Mouse (Mus musculus) neural tube, embryonic 14.5 days (tissue): ENCODE data around the gene Krt7. TPM values are rescaled to one million over a fixed set of nuclear protein-coding genes. Genes with fewer than 3 reads are reported as not detected.

Source experiments
- ATAC-seq: fragments of 200-750 bp; cut with Nextera tagmentation; 2 replicates; pipeline ENCODE4 v1.8.0; 2017; ENCODE audit warnings: low read depth, mild to moderate bottlenecking, moderate TSS enrichment, moderate library complexity
- H3K27ac ChIP-seq: fragments of 300-500 bp; sonication (generic); 2 replicates; pipeline ENCODE4 v1.5.1; 2014; ENCODE audit warnings: low read depth, mild to moderate bottlenecking, control low read depth, low read length, moderate library complexity, mixed read lengths
- H3K27me3 ChIP-seq: fragments of 300-500 bp; sonication (generic); 2 replicates; pipeline ENCODE4 v1.6.1; 2014; ENCODE audit warnings: low read length; ENCODE audit not compliant: control insufficient read depth, insufficient read depth
- H3K36me3 ChIP-seq: fragments of 300-500 bp; sonication (generic); 2 replicates; pipeline ENCODE4 v1.6.1; 2014; ENCODE audit warnings: low read length, mixed read lengths; ENCODE audit not compliant: control insufficient read depth, insufficient read depth
- H3K4me1 ChIP-seq: fragments of 300-500 bp; sonication (generic); 2 replicates; pipeline ENCODE4 v1.6.1; 2014; ENCODE audit warnings: low read length; ENCODE audit not compliant: control insufficient read depth, insufficient read depth
- H3K4me2 ChIP-seq: fragments of 300-500 bp; sonication (generic); 2 replicates; pipeline ENCODE4 v1.6.1; 2014; ENCODE audit warnings: mild to moderate bottlenecking, low read depth, low read length, control low read depth
- H3K4me3 ChIP-seq: fragments of 300-500 bp; sonication (generic); 2 replicates; pipeline ENCODE4 v1.5.1; 2014; ENCODE audit warnings: low read depth, low read length, control low read depth, mixed read lengths
- H3K9ac ChIP-seq: fragments of 300-500 bp; sonication (generic); replicated peaks from 2 replicates; pipeline ENCODE4 v1.6.1; 2014; ENCODE audit warnings: low read depth, mild to moderate bottlenecking, control low read depth, low read length, mixed read lengths
- H3K9me3 ChIP-seq: fragments of 300-500 bp; sonication (generic); 2 replicates; pipeline ENCODE4 v1.6.1; 2016; ENCODE audit warnings: low read length; ENCODE audit not compliant: control insufficient read depth
- WGBS: fragments of 180-500 bp; shearing (Covaris S2); extraction: QIAGEN DNeasy Blood & Tissue Kit; methylation state at CpG from one replicate; pipeline ENCODE4 v1.1.7; 2014; 5-methylcytosine and 5-hydroxymethylcytosine counted together
- polyA plus RNA-seq: library from polyadenylated mRNA; unstranded; fragments of >200 nt; fragmentation: Nextera tagmentation; extraction: Ambion mirVana; gene quantifications from 2 replicates; pipeline ENCODE4 v1.2.1, GENCODE M21; 2014

The Krt7 gene
- 0.10 and 0.33 TPM in 2 replicates for polyA plus RNA-seq

DNA sequence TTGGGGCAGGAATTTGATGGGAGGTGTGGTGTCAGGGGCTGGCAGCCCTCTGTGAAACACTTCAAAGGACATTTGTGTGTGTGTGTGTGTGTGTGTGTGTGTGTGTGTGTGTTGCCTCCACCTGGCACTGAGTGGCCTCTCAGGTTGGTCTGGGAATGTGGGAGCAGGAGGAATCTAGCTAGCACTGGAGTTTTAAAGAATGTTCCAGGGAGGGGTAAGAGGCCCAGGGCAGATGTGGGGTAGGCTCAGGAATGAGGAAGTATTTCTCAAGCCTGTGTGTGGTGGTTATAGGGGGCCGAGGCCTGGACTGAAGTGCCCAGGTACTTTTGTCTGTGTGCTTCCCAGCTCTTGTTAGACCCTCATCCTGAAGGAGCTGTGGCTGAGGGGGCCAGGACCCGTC, at the start of gene Krt7:
Krt7 (plus strand) TSS at position 269 of the 400 bp plus-strand sequence.
- H3K9me3 ChIP-seq, result no peaks in the 10 kb centered on the region
- H3K27me3 ChIP-seq, result peaks cover 9% of the 10 kb centered on the region
- ATAC-seq, result no peak
- no peaks in the 10 kb centered on the region for H3K4me1 ChIP-seq
- H3K36me3 ChIP-seq, result no peaks in the 10 kb centered on the region
- 50% methylated on average over 2 of the region's 2 CpGs for WGBS
- H3K4me3 ChIP-seq, result no peak within 1 kb of the TSS
- H3K9ac ChIP-seq, result no peak within 1 kb of the TSS
- H3K4me2 ChIP-seq, result no peak within 1 kb of the TSS
- H3K27ac ChIP-seq, result no peak within 1 kb of the TSS

DNA sequence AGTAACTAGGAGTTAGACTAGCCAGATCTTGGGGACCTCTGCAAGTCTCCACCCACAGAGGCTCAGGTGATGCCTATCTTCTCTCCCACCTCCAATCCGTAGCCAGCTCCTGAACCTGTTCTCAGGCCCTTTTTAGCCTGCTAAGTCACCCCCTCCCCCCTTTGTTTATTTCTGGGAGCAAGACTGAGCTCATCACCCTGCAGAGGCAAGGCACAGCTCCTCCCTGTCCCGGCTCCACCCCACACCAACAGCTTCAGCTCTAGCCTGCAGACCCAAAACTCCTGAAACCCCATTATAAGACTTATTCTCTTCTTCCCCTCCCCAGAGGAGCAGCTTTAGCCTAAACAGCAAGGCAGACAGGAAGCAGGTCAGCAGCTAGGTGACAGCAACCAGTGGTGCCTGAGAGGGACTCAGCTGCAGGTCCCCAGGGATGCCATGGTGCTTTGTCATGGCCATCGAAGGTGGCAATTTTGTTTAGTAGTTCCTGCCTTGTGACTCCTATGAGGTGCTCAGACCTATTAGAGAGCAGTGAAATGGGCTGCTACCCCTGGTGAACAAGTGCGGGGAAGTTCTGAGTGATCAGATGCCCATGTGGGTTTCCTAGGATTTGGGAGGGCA, 48.3 kb upstream of the Krt7 start:
- Histone ChIP-seq H3K9me3 (no peaks in the 10 kb centered on the region), H3K4me2 (no peak overlapping the region), H3K4me3 (no peak overlapping the region), H3K27ac (no peak overlapping the region), H3K9ac (no peak overlapping the region), H3K36me3 (no peaks in the 10 kb centered on the region), H3K27me3 (no peaks in the 10 kb centered on the region), H3K4me1 (no peaks in the 10 kb centered on the region)
- WGBS, result 65% methylated on average over 4 of the region's 4 CpGs
- no peak for ATAC-seq

DNA sequence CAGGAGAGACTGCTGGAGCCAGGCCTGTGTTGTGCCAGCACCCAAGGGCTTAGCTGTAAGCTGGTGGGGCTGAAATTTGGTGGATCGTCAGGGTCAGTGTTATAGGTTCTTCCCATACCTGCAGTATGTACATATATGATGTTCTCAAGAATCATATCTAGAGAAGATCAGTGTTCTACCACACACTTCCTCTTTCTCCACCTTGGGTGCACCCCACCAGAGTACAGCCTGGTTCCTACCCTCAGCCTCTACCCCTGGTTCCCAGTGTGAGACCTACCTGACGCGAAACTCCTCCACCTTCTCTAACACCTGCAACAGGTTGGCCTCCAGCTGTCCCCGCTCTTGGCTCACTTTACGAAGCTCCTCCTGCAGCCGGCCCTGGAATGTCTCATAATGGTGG, 46.9 kb upstream of the Krt7 start:
- H3K27me3 ChIP-seq, result no peaks in the 10 kb centered on the region
- H3K36me3 ChIP-seq, result no peaks in the 10 kb centered on the region
- no peak overlapping the region for H3K4me2 ChIP-seq
- no peaks in the 10 kb centered on the region for H3K4me1 ChIP-seq
- no peak overlapping the region for H3K27ac ChIP-seq
- no peaks in the 10 kb centered on the region for H3K9me3 ChIP-seq
- no peak overlapping the region for H3K9ac ChIP-seq
- 92% methylated on average over 6 of the region's 6 CpGs for WGBS
- no peak for ATAC-seq
- H3K4me3 ChIP-seq, result no peak overlapping the region

DNA sequence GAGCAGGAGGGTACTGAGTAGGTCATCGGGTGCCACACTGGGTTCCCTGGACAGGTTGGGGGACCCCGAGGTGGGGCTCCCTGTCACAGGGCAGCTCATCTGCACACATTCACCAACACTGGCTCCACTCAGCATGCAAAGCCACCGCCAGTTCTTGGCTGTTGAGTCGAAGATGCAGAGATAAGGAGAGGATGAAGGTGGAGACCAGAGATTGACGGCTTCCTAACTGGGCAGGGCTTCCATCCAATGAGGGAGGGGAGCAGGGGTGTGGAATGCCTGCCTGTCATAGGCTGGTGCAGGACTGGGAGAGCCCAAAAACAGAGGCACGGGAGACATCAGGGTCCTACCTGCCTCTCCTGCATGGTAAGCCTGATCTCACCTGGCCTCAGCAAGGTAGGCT, 46.4 kb upstream of the Krt7 start:
- no peak overlapping the region for H3K27ac ChIP-seq
- H3K4me1 ChIP-seq, result no peaks in the 10 kb centered on the region
- no peaks in the 10 kb centered on the region for H3K27me3 ChIP-seq
- no peak overlapping the region for H3K9ac ChIP-seq
- no peak overlapping the region for H3K4me3 ChIP-seq
- 79% methylated on average over 6 of the region's 6 CpGs for WGBS
- no peaks in the 10 kb centered on the region for H3K9me3 ChIP-seq
- no peaks in the 10 kb centered on the region for H3K36me3 ChIP-seq
- no peak for ATAC-seq
- no peak overlapping the region for H3K4me2 ChIP-seq

GRCm38 (mm10) chr15:101364891-101365671, 45.8 kb upstream of the Krt7 start:
- H3K9me3 ChIP-seq, result no peaks in the 10 kb centered on the region
- no peaks in the 10 kb centered on the region for H3K27me3 ChIP-seq
- 74% methylated on average over 7 of the region's 7 CpGs for WGBS
- H3K9ac ChIP-seq, result no peak overlapping the region
- H3K4me3 ChIP-seq, result no peak overlapping the region
- no peaks in the 10 kb centered on the region for H3K36me3 ChIP-seq
- H3K4me2 ChIP-seq, result no peak overlapping the region
- H3K4me1 ChIP-seq, result no peaks in the 10 kb centered on the region
- no peak overlapping the region for H3K27ac ChIP-seq
- no peak for ATAC-seq

DNA sequence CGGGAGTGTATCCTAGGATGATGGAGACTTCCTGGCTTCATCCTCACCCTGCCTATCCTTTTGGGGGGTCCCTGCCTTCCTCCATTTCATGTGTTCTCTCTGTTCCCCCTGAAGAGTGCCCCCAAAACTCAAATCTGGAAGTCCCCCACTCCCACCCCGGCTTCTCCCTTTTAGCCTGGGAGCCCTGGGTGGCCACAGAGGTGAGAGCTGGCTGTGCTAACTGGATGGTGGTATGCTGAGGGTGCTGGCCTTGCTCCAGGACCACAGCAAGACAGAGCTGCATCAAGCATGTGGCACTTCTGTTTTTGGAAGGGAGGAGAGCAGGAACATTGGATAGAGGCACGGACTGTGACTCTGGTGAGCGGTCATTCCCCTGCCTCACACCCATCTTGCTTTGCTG, 45.1 kb upstream of the Krt7 start:
- WGBS, result 77% methylated on average over 4 of the region's 4 CpGs

DNA sequence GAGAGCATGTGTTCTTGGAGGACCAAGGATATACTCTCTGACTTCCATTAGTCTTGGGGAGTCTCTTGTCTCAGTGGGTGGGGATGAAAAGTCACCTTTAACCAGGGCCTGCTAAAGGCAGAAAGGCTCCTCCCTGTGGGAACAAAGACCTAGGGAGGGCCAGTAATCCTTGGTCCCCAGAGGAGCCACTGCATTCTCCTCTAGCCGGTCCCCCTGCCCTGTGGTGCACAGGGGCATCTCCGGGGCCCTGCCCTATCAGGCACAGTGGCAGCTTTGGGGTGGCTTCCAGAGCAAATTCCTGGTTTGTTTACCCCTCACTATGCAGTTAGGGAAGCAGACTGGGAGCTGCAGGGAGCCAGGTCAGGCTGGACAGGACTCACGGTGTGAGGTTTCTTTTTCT, 44.4 kb upstream of the Krt7 start:
- Histone ChIP-seq H3K27ac (no peak overlapping the region), H3K27me3 (no peaks in the 10 kb centered on the region), H3K9me3 (no peaks in the 10 kb centered on the region), H3K4me1 (no peaks in the 10 kb centered on the region), H3K9ac (no peak overlapping the region), H3K4me2 (no peak overlapping the region), H3K4me3 (no peak overlapping the region), H3K36me3 (no peaks in the 10 kb centered on the region)
- WGBS, result 54% methylated on average over 3 of the region's 3 CpGs
- no peak for ATAC-seq

More for the DNA sequence above, 45.1 kb upstream of the Krt7 start:
- H3K36me3 ChIP-seq, result no peaks in the 10 kb centered on the region
- H3K4me3 ChIP-seq, result no peak overlapping the region
- no peak overlapping the region for H3K27ac ChIP-seq
- H3K9me3 ChIP-seq, result no peaks in the 10 kb centered on the region
- H3K4me2 ChIP-seq, result no peak overlapping the region
- ATAC-seq, result no peak
- no peaks in the 10 kb centered on the region for H3K4me1 ChIP-seq
- no peak overlapping the region for H3K9ac ChIP-seq
- H3K27me3 ChIP-seq, result no peaks in the 10 kb centered on the region

DNA sequence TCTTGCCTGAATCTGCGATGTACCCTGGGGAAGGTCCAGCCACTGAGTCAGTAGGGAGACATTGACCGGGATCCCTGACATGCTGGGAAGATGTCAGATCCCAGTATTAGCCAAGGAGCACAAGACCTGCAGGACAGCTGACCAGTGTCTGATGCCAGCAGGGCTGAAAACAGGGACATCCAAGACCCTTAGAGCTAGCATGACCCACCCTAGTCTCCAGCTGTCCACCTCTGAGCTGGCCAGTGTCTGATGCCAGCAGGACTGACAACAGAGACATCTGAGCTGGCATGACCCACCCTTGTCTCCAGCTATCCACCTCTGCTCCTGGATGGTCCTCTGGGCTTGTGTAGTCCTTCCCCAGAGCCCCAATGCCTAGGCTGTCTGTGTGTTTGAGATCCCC, 43.9 kb upstream of the Krt7 start:
- WGBS, result 64% methylated on average over 2 of the region's 2 CpGs
- ATAC-seq, result no peak

DNA sequence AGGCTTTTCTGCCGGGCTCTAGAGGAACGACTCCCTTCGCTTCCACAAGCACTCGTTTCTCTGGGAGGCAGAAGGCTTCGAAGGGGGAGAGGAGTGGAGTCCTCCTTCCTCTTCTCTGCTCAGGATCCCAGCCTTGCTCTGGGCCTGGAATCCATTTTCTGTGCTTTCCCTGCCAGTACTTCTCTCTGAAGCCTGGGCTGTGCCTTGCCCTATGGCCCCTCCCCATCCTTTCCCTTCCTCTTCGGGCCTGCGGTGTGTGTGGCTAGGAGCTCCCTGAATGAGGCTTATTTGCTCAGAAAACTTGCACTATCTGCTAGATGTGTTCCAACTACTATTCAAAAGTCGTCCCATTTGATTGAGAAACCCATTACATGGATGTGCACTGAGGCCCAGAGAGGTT, 43.3 kb upstream of the Krt7 start:
- H3K36me3 ChIP-seq, result no peaks in the 10 kb centered on the region
- H3K27me3 ChIP-seq, result no peaks in the 10 kb centered on the region
- H3K27ac ChIP-seq, result no peak overlapping the region
- ATAC-seq, result no peak
- 79% methylated on average over 8 of the region's 8 CpGs for whole genome bisulfite sequencing
- no peak overlapping the region for H3K4me2 ChIP-seq
- H3K9ac ChIP-seq, result no peak overlapping the region
- no peaks in the 10 kb centered on the region for H3K9me3 ChIP-seq
- H3K4me1 ChIP-seq, result no peaks in the 10 kb centered on the region
- no peak overlapping the region for H3K4me3 ChIP-seq

More for the DNA sequence above, 43.9 kb upstream of the Krt7 start:
- Histone ChIP-seq H3K9ac (no peak overlapping the region), H3K9me3 (no peaks in the 10 kb centered on the region), H3K4me1 (no peaks in the 10 kb centered on the region), H3K4me2 (no peak overlapping the region), H3K4me3 (no peak overlapping the region), H3K36me3 (no peaks in the 10 kb centered on the region), H3K27ac (no peak overlapping the region), H3K27me3 (no peaks in the 10 kb centered on the region)
